Mouse (Mus musculus) kidney, adult 8-10 months (tissue): ENCODE results near the gene Gm4491.

ENCODE experiments used
- DNase-seq, 2 experiments: peaks; one replicate each; pipeline ENCODE4 v3.0.0; 2022

Gene Gm4491

DNA sequence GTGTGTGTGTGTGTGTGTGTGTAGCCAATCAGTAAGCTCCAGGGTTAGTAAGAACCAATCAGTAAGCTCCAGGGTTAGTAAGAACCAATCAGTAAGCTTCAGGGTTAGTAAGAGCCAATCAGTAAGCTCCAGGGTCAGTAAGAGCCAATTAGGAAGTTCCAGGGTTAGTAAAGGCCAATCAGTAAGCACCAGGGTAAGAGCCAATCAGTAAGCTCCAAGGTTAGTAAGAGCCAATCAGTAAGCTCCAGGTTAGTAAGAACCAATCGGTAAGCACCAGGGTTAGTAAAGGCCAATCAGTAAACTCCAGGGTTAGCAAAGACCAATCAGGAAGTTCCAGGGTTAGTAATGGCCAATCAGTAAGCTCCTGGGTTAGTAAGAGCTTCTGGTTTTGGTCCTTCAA, 32.8 kb downstream of the Gm4491 start:
- no peak for DNase-seq

DNA sequence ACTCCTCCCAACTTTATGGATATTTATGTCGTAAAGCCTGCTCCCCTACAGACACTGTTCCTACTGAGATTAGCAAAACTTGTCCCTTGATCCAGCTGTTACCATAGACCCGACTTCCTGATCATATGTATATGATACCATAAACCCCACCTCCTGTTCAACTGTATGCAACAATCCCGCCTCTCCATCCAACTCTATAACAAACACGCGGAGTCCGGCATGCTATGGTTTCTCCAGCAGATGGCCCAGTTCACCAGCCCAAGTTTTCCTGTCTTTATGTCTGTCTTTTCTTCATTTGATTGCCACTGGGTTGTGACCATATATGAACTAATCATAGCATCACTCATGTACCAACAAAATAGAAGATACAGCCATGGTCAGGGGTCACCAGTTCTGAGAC, 40.1 kb downstream of the Gm4491 start:
- DNase-seq: peak in 1 of 2 experiments; percentile 31

DNA sequence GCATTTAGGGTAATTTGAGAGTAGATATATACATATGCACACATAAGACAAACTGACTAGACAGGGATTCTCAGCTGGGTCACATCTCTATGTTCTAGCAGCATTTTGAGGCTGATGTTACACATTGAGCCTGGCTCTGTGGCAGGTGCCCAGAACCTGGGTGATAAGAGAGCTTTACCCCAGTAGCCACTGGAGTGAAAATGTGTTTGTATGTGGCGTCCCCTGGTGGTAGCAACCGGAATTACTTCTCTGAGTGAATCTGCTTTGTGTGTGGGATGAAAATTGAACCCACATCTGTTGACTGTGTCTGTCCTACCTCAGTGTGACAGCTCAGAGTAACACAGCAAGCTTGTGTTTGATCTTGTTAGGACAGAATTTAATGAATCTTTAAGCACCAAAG, 45.8 kb downstream of the Gm4491 start:
- peak in 1 of 2 experiments; percentile 72 for DNase-seq

DNA sequence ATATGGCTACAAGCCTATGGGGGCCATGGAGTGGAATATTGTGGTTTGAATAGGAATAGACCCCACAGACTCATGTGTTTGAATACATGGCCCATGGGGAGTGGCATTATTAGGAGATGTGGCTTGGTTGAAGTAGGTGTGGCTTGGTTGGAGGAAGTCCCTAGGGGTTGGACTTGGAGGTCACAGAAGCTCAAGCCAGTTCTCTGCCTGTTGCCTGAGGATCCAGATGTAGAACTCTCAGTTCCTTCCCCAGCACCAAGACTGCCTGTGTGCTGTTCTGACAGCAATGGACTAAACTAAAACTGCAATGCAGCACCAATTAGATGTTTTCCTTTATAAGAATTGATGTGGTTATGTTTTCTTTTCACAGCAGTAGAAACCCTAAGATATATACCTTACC, 49.6 kb downstream of the Gm4491 start:
- DNase-seq: no peak
